Mouse (Mus musculus) hindbrain, embryonic 15.5 days (tissue): ENCODE measurements around the gene Pomt2. TPM values are rescaled to one million over a fixed set of nuclear protein-coding genes. Genes with fewer than 3 reads are reported as not detected.

Experiments
- ATAC-seq: fragments of 200-750 bp; cut with Nextera tagmentation; 2 replicates; pipeline ENCODE4 v1.8.0; 2017; ENCODE audit warnings: low read depth, moderate number of reproducible peaks, moderate TSS enrichment; ENCODE audit not compliant: low FRiP score
- H3K27ac ChIP-seq: fragments of 300-500 bp; sonication (generic); replicated peaks from 2 replicates; pipeline ENCODE4 v1.5.1; 2015; ENCODE audit warnings: mild to moderate bottlenecking, inconsistent platforms
- H3K27me3 ChIP-seq: fragments of 300-500 bp; sonication (generic); 2 replicates; pipeline ENCODE4 v1.6.1; 2015; ENCODE audit warnings: control low read depth, inconsistent platforms
- H3K36me3 ChIP-seq: fragments of 300-500 bp; sonication (generic); 2 replicates; pipeline ENCODE4 v1.6.1; 2015; ENCODE audit warnings: control low read depth, inconsistent platforms
- H3K4me1 ChIP-seq: fragments of 300-500 bp; sonication (generic); replicated peaks from 2 replicates; pipeline ENCODE4 v1.6.1; 2015; ENCODE audit warnings: control low read depth, inconsistent platforms
- H3K4me2 ChIP-seq: fragments of 300-500 bp; sonication (generic); 2 replicates; pipeline ENCODE4 v1.6.1; 2015; ENCODE audit warnings: moderate library complexity, mild to moderate bottlenecking, inconsistent platforms
- H3K4me3 ChIP-seq: fragments of 300-500 bp; sonication (generic); 2 replicates; pipeline ENCODE4 v1.5.1; 2015; ENCODE audit warnings: mild to moderate bottlenecking, inconsistent platforms
- H3K9ac ChIP-seq: fragments of 300-500 bp; sonication (generic); 2 replicates; pipeline ENCODE4 v1.6.1; 2015; ENCODE audit warnings: inconsistent platforms
- H3K9me3 ChIP-seq: fragments of 300-500 bp; sonication (generic); 2 replicates; pipeline ENCODE4 v1.6.1; 2016; ENCODE audit warnings: control low read depth, inconsistent platforms
- WGBS: fragments of 180-500 bp; shearing (Covaris S2); methylation state at CpG from one replicate; pipeline ENCODE4 v1.1.7; 2015; 5-methylcytosine and 5-hydroxymethylcytosine counted together
- polyA plus RNA-seq: library from polyadenylated mRNA; unstranded; fragments of >200 nt; fragmentation: Nextera tagmentation; extraction: Ambion mirVana; gene quantifications from 2 replicates; pipeline ENCODE4 v1.2.1, GENCODE M21; 2015

Gene Pomt2
- polyA plus RNA-seq, 1 experiment from 2014 or later = 14.8 TPM

GRCm38 (mm10) chr12:87087236-87087635 lies 60.5 kb downstream of the Pomt2 start:
- H3K27ac ChIP-seq = no peak overlapping the region
- no peaks in the 10 kb centered on the region for H3K9me3 ChIP-seq
- no peaks in the 10 kb centered on the region for H3K4me1 ChIP-seq
- no peak overlapping the region for H3K4me2 ChIP-seq
- peaks cover 6% of the 10 kb centered on the region; the same call in 1 of the 2 replicates for H3K36me3 ChIP-seq
- no peak for ATAC-seq
- 73% methylated on average over 7 of the region's 7 CpGs for WGBS
- H3K27me3 ChIP-seq = no peaks in the 10 kb centered on the region
- no peak overlapping the region for H3K4me3 ChIP-seq
- H3K9ac ChIP-seq = no peak overlapping the region

- WGBS = 85% methylated on average over 8 of the region's 8 CpGs
- Histone ChIP-seq H3K9ac (no peak overlapping the region), H3K27me3 (no peaks in the 10 kb centered on the region), H3K9me3 (no peaks in the 10 kb centered on the region), H3K4me1 (no peaks in the 10 kb centered on the region), H3K36me3 (peaks cover 19% of the 10 kb centered on the region; the same call in 1 of the 2 replicates), H3K4me3 (no peak overlapping the region), H3K27ac (no peak overlapping the region), H3K4me2 (no peak overlapping the region)
- ATAC-seq = no peak
Measured at GRCm38 (mm10) chr12:87082797-87083196, 65.0 kb downstream of the Pomt2 start.

- H3K36me3 ChIP-seq = peaks cover 44% of the 10 kb centered on the region
- no peak overlapping the region for H3K4me2 ChIP-seq
- no peak overlapping the region for H3K4me3 ChIP-seq
- H3K4me1 ChIP-seq = no peaks in the 10 kb centered on the region
- H3K27ac ChIP-seq = no peak overlapping the region
- 89% methylated on average over 2 of the region's 2 CpGs for WGBS
- H3K27me3 ChIP-seq = no peaks in the 10 kb centered on the region
- H3K9ac ChIP-seq = no peak overlapping the region
- ATAC-seq = no peak
- no peaks in the 10 kb centered on the region for H3K9me3 ChIP-seq
Measured at GRCm38 (mm10) chr12:87076610-87077009, 71.2 kb downstream of the Pomt2 start.

- Histone ChIP-seq H3K4me2 (no peak overlapping the region), H3K9ac (no peak overlapping the region), H3K4me3 (no peak overlapping the region), H3K27me3 (no peaks in the 10 kb centered on the region), H3K4me1 (no peaks in the 10 kb centered on the region), H3K27ac (no peak overlapping the region), H3K36me3 (peaks cover 18% of the 10 kb centered on the region; the same call in 1 of the 2 replicates), H3K9me3 (no peaks in the 10 kb centered on the region)
- 78% methylated on average over 5 of the region's 5 CpGs for WGBS
- ATAC-seq = no peak
Measured at GRCm38 (mm10) chr12:87070520-87070919, 77.2 kb downstream of the Pomt2 start.

GRCm38 (mm10) chr12:87066429-87066828 lies 81.3 kb downstream of the Pomt2 start:
- Histone ChIP-seq H3K36me3 (0 out of 2 replicates have a peak, but pooled peaks cover 4% of the 10 kb centered on the region), H3K27me3 (no peaks in the 10 kb centered on the region), H3K4me2 (no peak overlapping the region), H3K9ac (no peak overlapping the region), H3K4me1 (no peaks in the 10 kb centered on the region), H3K27ac (no peak overlapping the region), H3K9me3 (no peaks in the 10 kb centered on the region), H3K4me3 (no peak overlapping the region)
- 82% methylated on average over 5 of the region's 5 CpGs for WGBS
- ATAC-seq = no peak

- Histone ChIP-seq H3K4me2 (no peak overlapping the region), H3K36me3 (0 out of 2 replicates have a peak, but pooled peaks cover 4% of the 10 kb centered on the region), H3K4me1 (no peaks in the 10 kb centered on the region), H3K4me3 (no peak overlapping the region), H3K27ac (no peak overlapping the region), H3K9ac (no peak overlapping the region), H3K9me3 (no peaks in the 10 kb centered on the region), H3K27me3 (no peaks in the 10 kb centered on the region)
- 0 out of 2 replicates have a peak, but pooled peaks have one; percentile 38 for ATAC-seq
- WGBS = 85% methylated on average over 11 of the region's 11 CpGs
Measured at GRCm38 (mm10) chr12:87065446-87065845, 82.3 kb downstream of the Pomt2 start.

DNA sequence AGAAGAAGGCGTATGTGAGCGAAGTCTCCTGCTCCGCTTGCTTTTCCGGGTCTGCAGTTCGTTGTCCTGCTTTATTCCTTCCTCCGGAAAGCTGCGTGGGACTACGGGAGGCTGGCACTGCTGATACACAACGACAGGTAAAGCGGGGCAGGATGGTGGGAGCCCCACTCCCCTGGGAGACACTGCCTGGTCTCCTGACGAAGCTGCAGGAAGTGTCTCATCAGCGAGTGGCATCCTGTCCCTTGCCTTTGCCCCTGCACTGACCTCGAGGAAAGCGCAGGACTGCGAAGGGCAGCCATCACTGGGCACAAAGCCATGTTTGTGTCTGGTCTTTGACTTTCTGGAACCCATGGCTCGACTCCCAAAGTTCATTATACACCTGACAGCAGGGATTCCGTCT lies 90.7 kb downstream of the Pomt2 start:
- H3K4me1 ChIP-seq = peaks cover 7% of the 10 kb centered on the region
- no peak overlapping the region for H3K27ac ChIP-seq
- no peak overlapping the region for H3K4me3 ChIP-seq
- H3K4me2 ChIP-seq = no peak overlapping the region
- WGBS = 71% methylated on average over 17 of the region's 17 CpGs
- H3K36me3 ChIP-seq = 0 out of 2 replicates have a peak, but pooled peaks cover 4% of the 10 kb centered on the region
- no peaks in the 10 kb centered on the region for H3K9me3 ChIP-seq
- peaks cover 14% of the 10 kb centered on the region for H3K27me3 ChIP-seq
- H3K9ac ChIP-seq = no peak overlapping the region
- no peak for ATAC-seq

Other genes starting within 250 kb of the Pomt2 start
- 45.1 and 46.1 TPM in 2 replicates for gene Cipc, start 200.9 kb downstream of the Pomt2 start, polyA plus RNA-seq
- gene Zdhhc22, start 157.5 kb downstream of the Pomt2 start, polyA plus RNA-seq = 21.8 and 22.0 TPM in 2 replicates
- gene Tmem63c, start 126.6 kb downstream of the Pomt2 start, polyA plus RNA-seq = 10.3 and 11.1 TPM in 2 replicates
- gene Ngb, start 45.4 kb downstream of the Pomt2 start, polyA plus RNA-seq = 4.9 TPM in 2 replicates
- gene Gstz1, start 803 bp downstream of the Pomt2 start, polyA plus RNA-seq = 29.3 and 30.0 TPM in 2 replicates
- 2.0 and 2.4 TPM in 2 replicates for gene Samd15, start 51.8 kb upstream of the Pomt2 start, polyA plus RNA-seq
- 5.2 and 5.7 TPM in 2 replicates for gene Tmed8, start 52.5 kb upstream of the Pomt2 start, polyA plus RNA-seq
- gene Noxred1, start 90.8 kb upstream of the Pomt2 start, polyA plus RNA-seq = 1.1 and 1.2 TPM in 2 replicates
- gene Vipas39, start 118.3 kb upstream of the Pomt2 start, polyA plus RNA-seq = 52.2 and 55.2 TPM in 2 replicates
- 208 and 221 TPM in 2 replicates for gene Ahsa1, start 118.5 kb upstream of the Pomt2 start, polyA plus RNA-seq
- gene Ism2, start 151.7 kb upstream of the Pomt2 start, polyA plus RNA-seq = 1.7 and 1.9 TPM in 2 replicates
- 57.6 and 63.6 TPM in 2 replicates for gene Sptlc2, start 240.4 kb upstream of the Pomt2 start, polyA plus RNA-seq